Mouse (Mus musculus): ENCODE data around the gene Tef. TPM values are rescaled to one million over a fixed set of nuclear protein-coding genes. Genes with fewer than 3 reads are reported as not detected.

Tef gene
- total RNA-seq, 1 experiment from 2014 or later, result 146 TPM

Other genes with a start within 250 kb of the Tef start
- 79.0 and 89.2 TPM in 2 replicates for gene Ep300, start 217.1 kb upstream of the Tef start, total RNA-seq (2021)
- 20.6 and 22.8 TPM in 2 replicates for gene L3mbtl2, start 138.5 kb upstream of the Tef start, total RNA-seq (2021)
- 2.7 and 3.1 TPM in 2 replicates for gene Chadl, start 105.1 kb upstream of the Tef start, total RNA-seq (2021)
- 70.0 and 84.2 TPM in 2 replicates for gene Zc3h7b, start 57.4 kb upstream of the Tef start, total RNA-seq (2021)
- gene Rangap1, start 56.9 kb upstream of the Tef start, total RNA-seq (2021), result 60.3 and 73.7 TPM in 2 replicates
- gene Tob2, start 56.4 kb downstream of the Tef start, total RNA-seq (2021), result 72.3 and 86.1 TPM in 2 replicates
- gene Phf5a, start 69.5 kb downstream of the Tef start, total RNA-seq (2021), result 53.8 and 58.7 TPM in 2 replicates
- 641 and 903 TPM in 2 replicates for gene Aco2, start 69.9 kb downstream of the Tef start, total RNA-seq (2021)
- gene Polr3h, start 123.8 kb downstream of the Tef start, total RNA-seq (2021), result 21.4 and 28.9 TPM in 2 replicates
- gene Csdc2, start 134.3 kb downstream of the Tef start, total RNA-seq (2021), result 9.9 and 20.0 TPM in 2 replicates
- 70.2 and 103 TPM in 2 replicates for gene Pmm1, start 158.5 kb downstream of the Tef start, total RNA-seq (2021)
- not detected in 2 replicates for gene 1700029P11Rik, start 178.1 kb downstream of the Tef start, total RNA-seq (2021)
- gene Xrcc6, start 185.4 kb downstream of the Tef start, total RNA-seq (2021), result 81.4 and 102 TPM in 2 replicates
- gene Desi1, start 231.4 kb downstream of the Tef start, total RNA-seq (2021), result 80.3 and 81.7 TPM in 2 replicates
- gene Snu13, start 245.2 kb downstream of the Tef start, total RNA-seq (2021), result 83.1 and 99.8 TPM in 2 replicates

Data from adrenal gland, postnatal 25 days (tissue).